Mouse (Mus musculus): Measurements from ENCODE around the gene Prss53.

- no peak for TF ChIP-seq POLR2A (IDR thresholded peaks at IDR 0.05; ENCODE audit: insufficient read depth, low read depth, low read length)
- TF ChIP-seq CTCF (IDR thresholded peaks at IDR 0.05; ENCODE audit: insufficient read depth, low read depth, low read length), result no peak
These were observed 14.1 kb downstream of the Prss53 start, which contains the start of gene Zfp668 for GRCm38 (mm10) chr7:127876467-127877348.

Data from olfactory bulb, adult 2 months (tissue).